Mouse (Mus musculus) lung, postnatal 0 days (tissue): Measurements from ENCODE around the gene Olfr560. TPM values are rescaled to one million over a fixed set of nuclear protein-coding genes. Genes with fewer than 3 reads are reported as not detected.

ENCODE experiments used
- ATAC-seq: fragments of 200-750 bp; cut with Nextera tagmentation; 2 replicates; pipeline ENCODE4 v1.8.0; 2017; ENCODE audit warnings: moderate library complexity
- DNase-seq: peaks from one replicate; pipeline ENCODE4 v3.0.0-alpha.2; 2016; ENCODE audit warnings: low spot score
- H3K27ac ChIP-seq: fragments of 300-500 bp; sonication (generic); 2 replicates; pipeline ENCODE4 v1.5.1; 2014; ENCODE audit warnings: antibody characterized with exemption, mild to moderate bottlenecking, low read length, mixed read lengths
- H3K27me3 ChIP-seq: fragments of 300-500 bp; sonication (generic); replicated peaks from 2 replicates; pipeline ENCODE4 v1.6.1; 2014; ENCODE audit warnings: low read length, mixed read lengths; ENCODE audit not compliant: insufficient read depth
- H3K36me3 ChIP-seq: fragments of 300-500 bp; sonication (generic); 2 replicates; pipeline ENCODE4 v1.6.1; 2014; ENCODE audit warnings: low read length, mixed read lengths; ENCODE audit not compliant: insufficient read depth
- H3K4me1 ChIP-seq: fragments of 300-500 bp; sonication (generic); 2 replicates; pipeline ENCODE4 v1.6.1; 2014; ENCODE audit warnings: antibody characterized with exemption, low read depth, low read length, mixed read lengths; ENCODE audit not compliant: insufficient read depth
- H3K4me2 ChIP-seq: fragments of 300-500 bp; sonication (generic); replicated peaks from 2 replicates; pipeline ENCODE4 v1.6.1; 2014; ENCODE audit warnings: low read depth, mild to moderate bottlenecking, low read length, moderate library complexity, mixed read lengths
- H3K4me3 ChIP-seq: fragments of 300-500 bp; sonication (generic); 2 replicates; pipeline ENCODE4 v1.5.1; 2014; ENCODE audit warnings: low read depth, low read length
- H3K9ac ChIP-seq: fragments of 300-500 bp; sonication (generic); replicated peaks from 2 replicates; pipeline ENCODE4 v1.6.1; 2014; ENCODE audit warnings: low read depth, mild to moderate bottlenecking
- H3K9me3 ChIP-seq: fragments of 300-500 bp; sonication (generic); 2 replicates; pipeline ENCODE4 v1.6.1; 2016; ENCODE audit warnings: low read length, mixed read lengths
- CTCF ChIP-seq: IDR thresholded peaks from 2 replicates; pipeline ENCODE4 v1.5.1; 2016; ENCODE audit warnings: antibody characterized with exemption, mild to moderate bottlenecking
- EP300 ChIP-seq: IDR thresholded peaks from 2 replicates; pipeline ENCODE4 v1.6.1; 2016; ENCODE audit warnings: antibody characterized with exemption, mild to moderate bottlenecking, control low read depth
- WGBS: fragments of 180-500 bp; shearing (Covaris S2); extraction: QIAGEN DNeasy Blood & Tissue Kit; methylation state at CpG from one replicate; pipeline ENCODE4 v1.1.7; 2014; 5-methylcytosine and 5-hydroxymethylcytosine counted together
- polyA plus RNA-seq: library from polyadenylated mRNA; unstranded; fragments of >200 nt; fragmentation: Nextera tagmentation; extraction: Ambion mirVana; gene quantifications from 2 replicates; pipeline ENCODE4 v1.2.1, GENCODE M21; 2015

Gene Olfr560
- polyA plus RNA-seq, 1 experiment from 2014 or later, result not detected

- 42% methylated on average over 1 of the region's 1 CpGs for WGBS
- no peak for TF ChIP-seq EP300
- Histone ChIP-seq H3K27ac (no peak within 1 kb of the TSS), H3K9me3 (no peaks in the 10 kb centered on the region), H3K36me3 (no peaks in the 10 kb centered on the region), H3K4me2 (no peak within 1 kb of the TSS), H3K9ac (no peak within 1 kb of the TSS), H3K4me1 (no peaks in the 10 kb centered on the region), H3K4me3 (no peak within 1 kb of the TSS), H3K27me3 (no peaks in the 10 kb centered on the region)
- ATAC-seq (no peak), DNase-seq (no peak)
Observed at GRCm38 (mm10) chr7:102718970-102719369, 40.2 kb downstream of the Olfr560 start, which contains the start of gene Olfr33. Gene Olfr33 (minus strand): TSS chr7:102719070.

DNA sequence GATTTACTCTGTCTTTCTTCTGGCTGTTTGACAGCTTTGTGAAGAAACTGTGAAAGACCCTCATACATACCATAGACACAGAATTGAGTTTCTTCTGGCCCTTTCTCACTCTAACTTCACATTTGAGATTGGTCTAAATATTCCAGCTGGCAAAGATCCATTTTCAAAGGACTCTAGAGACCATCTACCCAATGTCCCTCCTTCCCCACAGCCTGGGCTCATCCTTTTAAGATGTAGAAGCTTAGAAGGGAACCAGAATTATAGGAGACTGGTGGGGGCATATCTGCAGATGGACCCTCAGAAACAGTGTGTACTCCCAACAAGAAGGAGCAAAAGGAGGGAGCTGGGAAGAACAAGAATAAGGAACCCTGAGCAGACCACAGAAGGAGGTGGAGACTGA, 57.3 kb downstream of the Olfr560 start, which contains the start of gene Olfr558:
TSS of gene Olfr558 (plus strand) at position 301 of the 400 bp plus-strand sequence.
- no peak for DNase-seq
- no peaks in the 10 kb centered on the region for H3K9me3 ChIP-seq
- no peak within 1 kb of the TSS for H3K9ac ChIP-seq
- ATAC-seq, result no peak
- TF ChIP-seq EP300 (no peak), CTCF (no peak)
- H3K36me3 ChIP-seq, result no peaks in the 10 kb centered on the region
- no peaks in the 10 kb centered on the region for H3K4me1 ChIP-seq
- no peak within 1 kb of the TSS for H3K27ac ChIP-seq
- no peak within 1 kb of the TSS for H3K4me2 ChIP-seq
- H3K4me3 ChIP-seq, result no peak within 1 kb of the TSS
- no peaks in the 10 kb centered on the region for H3K27me3 ChIP-seq

Other genes with a start within 250 kb of the Olfr560 start
- gene Olfr547, start 224.6 kb downstream of the Olfr560 start, polyA plus RNA-seq, result not detected in 2 replicates
- not detected in 2 replicates for gene Olfr548-ps1, start 218.5 kb downstream of the Olfr560 start, polyA plus RNA-seq
- not detected in 2 replicates for gene Olfr549, start 209.5 kb downstream of the Olfr560 start, polyA plus RNA-seq
- 0.76 and 0.80 TPM in 2 replicates for gene Trim21, start 193.9 kb downstream of the Olfr560 start, polyA plus RNA-seq
- gene Olfr550, start 187.9 kb downstream of the Olfr560 start, polyA plus RNA-seq, result 0.21 TPM in 2 replicates
- not detected in 2 replicates for gene Olfr551, start 167.5 kb downstream of the Olfr560 start, polyA plus RNA-seq
- not detected in 2 replicates for gene Olfr552, start 161.6 kb downstream of the Olfr560 start, polyA plus RNA-seq
- not detected in 2 replicates for gene Olfr553, start 141.1 kb downstream of the Olfr560 start, polyA plus RNA-seq
- not detected in 2 replicates for gene Olfr554, start 120.9 kb downstream of the Olfr560 start, polyA plus RNA-seq
- not detected in 2 replicates for gene Olfr555, start 100.5 kb downstream of the Olfr560 start, polyA plus RNA-seq
- not detected in 2 replicates for gene Olfr556, start 94.5 kb downstream of the Olfr560 start, polyA plus RNA-seq
- gene Trim68, start 72.0 kb downstream of the Olfr560 start, polyA plus RNA-seq, result 11.6 and 13.2 TPM in 2 replicates
- not detected in 2 replicates for gene Olfr557, start 63.5 kb downstream of the Olfr560 start, polyA plus RNA-seq
- gene Olfr558, start 57.2 kb downstream of the Olfr560 start, polyA plus RNA-seq, result 0.13 and 0.16 TPM in 2 replicates
- gene Olfr33, start 40.3 kb downstream of the Olfr560 start, polyA plus RNA-seq, result not detected in 2 replicates
- not detected in 2 replicates for gene Olfr559, start 31.9 kb downstream of the Olfr560 start, polyA plus RNA-seq
- 0.04 and 0.12 TPM in 2 replicates for gene Olfr78, start 105 bp upstream of the Olfr560 start, polyA plus RNA-seq
- gene Olfr561, start 11.9 kb upstream of the Olfr560 start, polyA plus RNA-seq, result not detected in 2 replicates
- gene Olfr564, start 44.1 kb upstream of the Olfr560 start, polyA plus RNA-seq, result not detected in 2 replicates
- not detected in 2 replicates for gene Olfr566, start 99.4 kb upstream of the Olfr560 start, polyA plus RNA-seq
- gene Olfr568, start 117.8 kb upstream of the Olfr560 start, polyA plus RNA-seq, result not detected in 2 replicates
- gene Olfr569, start 131.5 kb upstream of the Olfr560 start, polyA plus RNA-seq, result not detected in 2 replicates
- not detected in 2 replicates for gene Olfr570, start 135.2 kb upstream of the Olfr560 start, polyA plus RNA-seq
- gene Olfr571, start 158.2 kb upstream of the Olfr560 start, polyA plus RNA-seq, result not detected in 2 replicates
- gene Olfr572, start 165.0 kb upstream of the Olfr560 start, polyA plus RNA-seq, result not detected in 2 replicates
- gene Olfr573-ps1, start 183.2 kb upstream of the Olfr560 start, polyA plus RNA-seq, result not detected in 2 replicates
- not detected in 2 replicates for gene Olfr574, start 189.1 kb upstream of the Olfr560 start, polyA plus RNA-seq
- gene Olfr575, start 199.4 kb upstream of the Olfr560 start, polyA plus RNA-seq, result not detected in 2 replicates
- not detected in 2 replicates for gene Olfr576, start 203.3 kb upstream of the Olfr560 start, polyA plus RNA-seq
- not detected in 2 replicates for gene Olfr577, start 216.6 kb upstream of the Olfr560 start, polyA plus RNA-seq
- gene Olfr578, start 230.0 kb upstream of the Olfr560 start, polyA plus RNA-seq, result not detected in 2 replicates